ENCODE assay signal across 8 mouse cellular contexts in genomic region chr11:106780089-106780425, GRCm38 (mm10). TPM values are rescaled to one million over a fixed set of nuclear protein-coding genes. Genes with fewer than 3 reads are reported as not detected.
DNase-seq lines count a peak whose midpoint lies in the region; ATAC-seq lines count a peak whose summit lies in the region.

No protein-coding gene starts in this region.

- DNase-seq in kidney, postnatal 14 days: peak; percentile 20
- no peak for DNase-seq in kidney, adult 9 months
- DNase-seq in intestine, embryonic 14.5 days (ENCODE audit: low spot score): peak; percentile 57
- DNase-seq in neural tube, embryonic 10.5 days (ENCODE audit: extremely low spot score, low spot score): peak; percentile 22
- no peak for DNase-seq in thymus, postnatal 36 days
- DNase-seq in adrenal gland, postnatal 10 days: no peak
- DNase-seq in cerebellum, adult 9-10 months: no peak

- no peak overlapping the region; the same call in 1 of the 2 replicates for H3K4me2 ChIP-seq in embryonic facial prominence, embryonic 12.5 days (replicated peaks)
- no peak overlapping the region for H3K4me2 ChIP-seq in intestine, embryonic 14.5 days (ENCODE audit: low read length)

- H3K9me3 ChIP-seq in embryonic facial prominence, embryonic 12.5 days: no peaks in the 10 kb centered on the region
- H3K9me3 ChIP-seq in intestine, embryonic 14.5 days (ENCODE audit: control insufficient read depth, low read length): no peaks in the 10 kb centered on the region

- no peak for ATAC-seq in embryonic facial prominence, embryonic 12.5 days (ENCODE audit: insufficient number of reproducible peaks, insufficient read depth, low FRiP score, low TSS enrichment)
- no peak for ATAC-seq in intestine, embryonic 14.5 days (replicated peaks; ENCODE audit: low FRiP score, low TSS enrichment, low read depth)

- H3K4me1 ChIP-seq in embryonic facial prominence, embryonic 12.5 days: peaks cover 6% of the 10 kb centered on the region
- peaks cover 10% of the 10 kb centered on the region for H3K4me1 ChIP-seq in intestine, embryonic 14.5 days (replicated peaks; ENCODE audit: control insufficient read depth, insufficient read depth, low read length)

- peaks cover 57% of the 10 kb centered on the region for H3K36me3 ChIP-seq in embryonic facial prominence, embryonic 12.5 days
- peaks cover 66% of the 10 kb centered on the region for H3K36me3 ChIP-seq in intestine, embryonic 14.5 days (ENCODE audit: control insufficient read depth, insufficient read depth, low read length)

- H3K27ac ChIP-seq in embryonic facial prominence, embryonic 12.5 days: peak overlapping the region; percentile 95; the same call in 1 of the 2 replicates
- H3K27ac ChIP-seq in intestine, embryonic 14.5 days (ENCODE audit: low read depth): peak overlapping the region; percentile 95; the same call in 1 of the 2 replicates

- H3K27me3 ChIP-seq in embryonic facial prominence, embryonic 12.5 days: no peaks in the 10 kb centered on the region
- H3K27me3 ChIP-seq in intestine, embryonic 14.5 days (replicated peaks; ENCODE audit: control insufficient read depth, insufficient read depth, low read length): no peaks in the 10 kb centered on the region

- H3K9ac ChIP-seq in embryonic facial prominence, embryonic 12.5 days: 0 out of 2 replicates have a peak overlapping the region, but pooled peaks have one; percentile 1
- no peak overlapping the region for H3K9ac ChIP-seq in intestine, embryonic 14.5 days (ENCODE audit: low read length)

- WGBS in embryonic facial prominence, embryonic 12.5 days: 65% methylated on average over 4 of the region's 4 CpGs
- WGBS in intestine, embryonic 14.5 days: 69% methylated on average over 4 of the region's 4 CpGs

- H3K4me3 ChIP-seq in embryonic facial prominence, embryonic 12.5 days: peak overlapping the region; percentile 66; the same call in 1 of the 2 replicates
- H3K4me3 ChIP-seq in intestine, embryonic 14.5 days (ENCODE audit: low read depth, low read length): no peak overlapping the region

RNA-seq across cellular contexts. Expression of gene Polg2, which starts 0.7 kb away (rescaled TPM):
- 14.3 and 15.2 TPM in 2 replicates for polyA plus RNA-seq in embryonic facial prominence, embryonic 12.5 days (2016; fragmentation: Nextera tagmentation; extraction: Ambion mirVana)
- 11.5 and 13.5 TPM in 2 replicates for polyA plus RNA-seq in intestine, embryonic 14.5 days (2014; fragmentation: Nextera tagmentation; extraction: Ambion mirVana)
- total RNA-seq in adrenal gland, postnatal 10 days (2021): 1 to 10 TPM; 6.5 to 8.5 TPM

RNA-seq across cellular contexts. Expression of gene Ddx5, which starts 8.9 kb away (rescaled TPM):
- 390 and 406 TPM in 2 replicates for polyA plus RNA-seq in embryonic facial prominence, embryonic 12.5 days (2016; fragmentation: Nextera tagmentation; extraction: Ambion mirVana)
- polyA plus RNA-seq in intestine, embryonic 14.5 days (2014; fragmentation: Nextera tagmentation; extraction: Ambion mirVana): 340 and 353 TPM in 2 replicates
- total RNA-seq in adrenal gland, postnatal 10 days (2021): 100 to 1,000 TPM; 611 to 691 TPM

RNA-seq across cellular contexts. Expression of gene Cep95, which starts 9.0 kb away (rescaled TPM):
- polyA plus RNA-seq in embryonic facial prominence, embryonic 12.5 days (2016; fragmentation: Nextera tagmentation; extraction: Ambion mirVana): 28.1 and 30.2 TPM in 2 replicates
- 19.3 and 19.4 TPM in 2 replicates for polyA plus RNA-seq in intestine, embryonic 14.5 days (2014; fragmentation: Nextera tagmentation; extraction: Ambion mirVana)
- 10 to 100 TPM in 1 of 2 experiments, 1 to 10 TPM in 1; 6.2 to 13.0 TPM for total RNA-seq in adrenal gland, postnatal 10 days (2021)

RNA-seq across cellular contexts. Expression of gene Milr1, which starts 29.0 kb away (rescaled TPM):
- polyA plus RNA-seq in embryonic facial prominence, embryonic 12.5 days (2016; fragmentation: Nextera tagmentation; extraction: Ambion mirVana): 1.4 TPM in 2 replicates
- polyA plus RNA-seq in intestine, embryonic 14.5 days (2014; fragmentation: Nextera tagmentation; extraction: Ambion mirVana): 1.6 and 2.1 TPM in 2 replicates
- total RNA-seq in adrenal gland, postnatal 10 days (2021): 1 to 10 TPM; 1.1 to 1.6 TPM

RNA-seq across cellular contexts. Expression of gene Pecam1, which starts 29.6 kb away (rescaled TPM):
- polyA plus RNA-seq in embryonic facial prominence, embryonic 12.5 days (2016; fragmentation: Nextera tagmentation; extraction: Ambion mirVana): 28.9 and 30.5 TPM in 2 replicates
- 44.3 and 49.9 TPM in 2 replicates for polyA plus RNA-seq in intestine, embryonic 14.5 days (2014; fragmentation: Nextera tagmentation; extraction: Ambion mirVana)
- total RNA-seq in adrenal gland, postnatal 10 days (2021): 100 to 1,000 TPM; 131 to 146 TPM

Comparison
In these comparisons a context has a peak if more than half of its experiments do, and no peak if none do; other contexts are left out.
1. DNase-seq: peak in kidney, postnatal 14 days (single experiment), intestine, embryonic 14.5 days (single experiment) and neural tube, embryonic 10.5 days (single experiment); none in kidney, adult 9 months (single experiment), thymus, postnatal 36 days (0 of 2), adrenal gland, postnatal 10 days (single experiment) and cerebellum, adult 9-10 months (single experiment).